Mouse (Mus musculus) stomach, embryonic 14.5 days (tissue): ENCODE measurements around the gene Sorcs2. TPM values are rescaled to one million over a fixed set of nuclear protein-coding genes. Genes with fewer than 3 reads are reported as not detected.
"Not testable (repeated sequence)": the region's sequence is repeated elsewhere in the genome, so short reads cannot be mapped to it uniquely, and the experiment has no call there.

Experiments used
- ATAC-seq: fragments of 200-750 bp; cut with Nextera tagmentation; 2 replicates; pipeline ENCODE4 v1.8.0; 2017; ENCODE audit warnings: low read depth, moderate TSS enrichment; ENCODE audit not compliant: insufficient number of reproducible peaks, insufficient read depth, low FRiP score
- H3K27ac ChIP-seq: fragments of 300-500 bp; sonication (generic); 2 replicates; pipeline ENCODE4 v1.5.1; 2014; ENCODE audit warnings: mild to moderate bottlenecking, low read length, moderate library complexity, mixed read lengths
- H3K27me3 ChIP-seq: fragments of 300-500 bp; sonication (generic); 2 replicates; pipeline ENCODE4 v1.6.1; 2014; ENCODE audit warnings: low read length, control low read depth, mixed read lengths; ENCODE audit not compliant: control insufficient read depth, insufficient read depth
- H3K36me3 ChIP-seq: fragments of 300-500 bp; sonication (generic); 2 replicates; pipeline ENCODE4 v1.6.1; 2014; ENCODE audit warnings: mild to moderate bottlenecking, control low read depth, low read length, moderate library complexity, mixed read lengths; ENCODE audit not compliant: control insufficient read depth, insufficient read depth
- H3K4me1 ChIP-seq: fragments of 300-500 bp; sonication (generic); 2 replicates; pipeline ENCODE4 v1.6.1; 2014; ENCODE audit warnings: low read length, control low read depth, mixed read lengths; ENCODE audit not compliant: control insufficient read depth, insufficient read depth
- H3K4me2 ChIP-seq: fragments of 300-500 bp; sonication (generic); replicated peaks from 2 replicates; pipeline ENCODE4 v1.6.1; 2014; ENCODE audit warnings: low read depth, low read length, control low read depth
- H3K4me3 ChIP-seq: fragments of 300-500 bp; sonication (generic); 2 replicates; pipeline ENCODE4 v1.5.1; 2014; ENCODE audit warnings: low read depth, low read length, control low read depth
- H3K9ac ChIP-seq: fragments of 300-500 bp; sonication (generic); replicated peaks from 2 replicates; pipeline ENCODE4 v1.6.1; 2014; ENCODE audit warnings: low read depth, mild to moderate bottlenecking, control low read depth, low read length, moderate library complexity, mixed read lengths
- H3K9me3 ChIP-seq: fragments of 300-500 bp; sonication (generic); 2 replicates; pipeline ENCODE4 v1.6.1; 2016; ENCODE audit warnings: low read depth, low read length, control low read depth; ENCODE audit not compliant: control insufficient read depth
- WGBS: fragments of 180-500 bp; shearing (Covaris S2); extraction: QIAGEN DNeasy Blood & Tissue Kit; methylation state at CpG from one replicate; pipeline ENCODE4 v1.1.7; 2014; 5-methylcytosine and 5-hydroxymethylcytosine counted together
- polyA plus RNA-seq: library from polyadenylated mRNA; unstranded; fragments of >200 nt; fragmentation: Nextera tagmentation; extraction: Ambion mirVana; gene quantifications from 2 replicates; pipeline ENCODE4 v1.2.1, GENCODE M21; 2014

Sorcs2 gene
- polyA plus RNA-seq, 1 experiment from 2014 or later, result 14.5 TPM

GRCm38 (mm10) chr5:36397384-36397759, 567 bp downstream of the Sorcs2 start:
- peak overlapping the region; percentile 74 for H3K4me3 ChIP-seq
- peaks cover 17% of the 10 kb centered on the region; the same call in 1 of the 2 replicates for H3K4me1 ChIP-seq
- WGBS, result under 1% methylated on average over 30 of the region's 36 CpGs
- peak; percentile 19; the same call in 1 of the 2 replicates for ATAC-seq
- H3K27ac ChIP-seq, result no peak overlapping the region
- peak overlapping the region; percentile 71 for H3K9ac ChIP-seq
- H3K4me2 ChIP-seq, result peak overlapping the region; percentile 93
- no peaks in the 10 kb centered on the region for H3K9me3 ChIP-seq
- H3K27me3 ChIP-seq, result no peaks in the 10 kb centered on the region
- H3K36me3 ChIP-seq, result no peaks in the 10 kb centered on the region

DNA sequence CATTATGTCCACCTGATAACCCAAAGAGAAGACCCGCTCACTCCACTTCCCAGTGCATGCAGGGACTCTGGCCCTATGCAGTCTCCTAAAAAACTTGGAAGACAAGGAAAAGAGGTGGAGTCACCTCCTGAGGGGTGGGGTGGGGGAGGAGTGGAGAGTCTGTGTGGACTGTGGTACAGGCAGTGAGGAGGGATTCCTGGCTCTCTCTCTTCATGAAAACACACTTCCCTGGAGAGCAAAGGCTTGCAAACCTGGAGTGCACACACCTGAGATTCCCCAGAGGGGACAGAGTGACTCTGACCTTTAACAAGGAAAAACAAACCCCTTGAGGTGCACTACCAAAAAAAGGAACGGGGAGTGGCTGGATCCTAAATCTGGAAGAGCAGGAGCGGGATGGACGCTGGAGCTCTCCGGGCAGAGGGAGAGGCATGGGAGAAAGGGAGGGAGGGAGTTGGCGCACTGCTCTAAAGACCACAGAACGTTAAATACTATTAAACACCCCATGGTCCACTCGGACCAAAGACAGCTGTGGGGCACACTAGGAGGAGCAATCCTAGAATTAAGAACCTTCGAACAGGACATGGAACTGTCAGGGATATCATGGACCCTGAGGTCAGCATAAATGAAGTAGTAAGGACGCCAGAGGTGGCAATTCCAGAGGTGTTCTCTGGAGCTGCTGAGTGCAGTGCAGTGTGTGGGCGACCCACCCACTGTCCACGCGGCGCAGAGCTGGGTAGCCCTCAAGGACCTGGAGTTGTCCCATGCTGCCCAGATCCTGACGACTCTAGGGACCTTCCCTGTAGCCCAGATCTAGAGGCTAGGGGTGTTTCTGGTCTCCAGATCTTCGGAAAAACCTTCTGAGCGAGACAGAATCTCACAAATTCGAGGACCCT, 1.2 kb downstream of the Sorcs2 start:
- Histone ChIP-seq H3K27me3 (no peaks in the 10 kb centered on the region), H3K27ac (no peak overlapping the region), H3K9me3 (no peaks in the 10 kb centered on the region), H3K4me3 (peak overlapping the region; percentile 74), H3K36me3 (no peaks in the 10 kb centered on the region), H3K4me1 (peaks cover 17% of the 10 kb centered on the region; the same call in 1 of the 2 replicates), H3K9ac (peak overlapping the region; percentile 71), H3K4me2 (peak overlapping the region; percentile 93)
- ATAC-seq, result no peak
- 4% methylated on average over 18 of the region's 18 CpGs for WGBS

GRCm38 (mm10) chr5:36396011-36396410, 1.9 kb downstream of the Sorcs2 start:
- 72% methylated on average over 3 of the region's 3 CpGs for WGBS
- Histone ChIP-seq H3K27me3 (no peaks in the 10 kb centered on the region), H3K27ac (no peak overlapping the region), H3K36me3 (no peaks in the 10 kb centered on the region), H3K4me3 (peak overlapping the region; percentile 74; the same call in 1 of the 2 replicates), H3K4me2 (peak overlapping the region; percentile 93), H3K4me1 (peaks cover 17% of the 10 kb centered on the region; the same call in 1 of the 2 replicates), H3K9me3 (no peaks in the 10 kb centered on the region), H3K9ac (no peak overlapping the region)
- no peak for ATAC-seq

DNA sequence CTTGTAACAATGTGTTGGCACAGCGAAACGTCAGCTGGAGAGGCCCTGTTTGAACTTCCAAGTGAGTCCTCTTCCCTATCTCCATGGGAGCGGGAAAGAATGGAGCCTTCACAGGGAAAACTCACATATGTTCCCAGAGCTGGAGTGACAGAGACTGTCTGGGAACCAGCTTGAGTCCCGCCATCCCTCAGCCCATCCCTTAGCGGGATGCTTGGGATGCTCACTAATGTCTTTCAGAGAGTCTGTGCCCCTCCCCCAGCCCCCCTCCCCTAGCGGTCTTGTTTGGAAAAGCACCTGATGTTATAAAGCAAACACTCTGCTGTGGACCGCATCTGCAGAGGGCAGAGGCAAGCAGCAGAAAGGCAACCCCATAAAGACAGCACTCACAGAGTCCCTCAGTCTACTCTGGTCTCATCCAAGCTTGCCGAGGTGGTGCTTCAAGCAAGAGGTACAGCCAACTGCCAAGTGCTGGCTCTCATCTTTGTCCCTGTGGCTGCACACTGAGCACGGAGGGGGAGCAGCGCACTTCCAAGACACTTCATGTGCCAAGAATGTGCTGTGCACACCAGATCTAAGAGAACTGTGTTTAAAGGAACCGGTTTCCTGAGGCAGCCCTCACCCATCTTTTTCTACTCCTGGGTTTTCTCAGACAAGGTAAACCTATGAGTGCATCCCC, 3.0 kb downstream of the Sorcs2 start:
- Histone ChIP-seq H3K4me1 (peaks cover 17% of the 10 kb centered on the region; the same call in 1 of the 2 replicates), H3K4me2 (no peak overlapping the region), H3K36me3 (no peaks in the 10 kb centered on the region), H3K4me3 (no peak overlapping the region), H3K9me3 (no peaks in the 10 kb centered on the region), H3K9ac (no peak overlapping the region), H3K27me3 (no peaks in the 10 kb centered on the region), H3K27ac (no peak overlapping the region)
- no peak for ATAC-seq
- 42% methylated on average over 11 of the region's 11 CpGs for WGBS

DNA sequence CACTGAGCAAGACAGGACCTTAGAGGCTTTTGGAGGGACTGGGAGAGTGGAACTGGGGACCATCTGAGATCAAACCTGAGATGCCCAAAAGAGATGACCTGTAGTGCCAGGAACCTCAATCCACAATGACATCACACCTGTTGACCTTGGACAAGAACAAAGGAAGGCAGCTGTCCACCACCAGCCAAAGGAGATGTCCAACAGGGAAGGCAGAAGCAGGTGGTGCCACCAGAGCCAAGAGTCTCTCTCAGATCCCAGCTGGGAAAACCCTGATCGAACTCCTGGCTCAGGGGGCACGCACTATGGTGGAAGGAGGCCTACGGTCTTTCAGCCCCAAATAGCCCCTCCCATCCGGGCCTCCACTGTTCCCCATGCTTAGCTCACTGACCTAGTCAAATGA, 6.2 kb downstream of the Sorcs2 start:
- H3K4me2 ChIP-seq, result no peak overlapping the region
- H3K36me3 ChIP-seq, result no peaks in the 10 kb centered on the region
- H3K4me3 ChIP-seq, result no peak overlapping the region
- H3K27me3 ChIP-seq, result no peaks in the 10 kb centered on the region
- WGBS, result 81% methylated on average over 4 of the region's 4 CpGs
- H3K9ac ChIP-seq, result no peak overlapping the region
- no peak for ATAC-seq
- no peak overlapping the region for H3K27ac ChIP-seq
- H3K9me3 ChIP-seq, result no peaks in the 10 kb centered on the region
- H3K4me1 ChIP-seq, result peaks cover 19% of the 10 kb centered on the region; the same call in 1 of the 2 replicates

- ATAC-seq, H3K36me3 ChIP-seq: not testable (repeated sequence)
- peak overlapping the region; percentile 68; the same call in 1 of the 2 replicates for H3K27ac ChIP-seq
Measured at GRCm38 (mm10) chr5:36390591-36390927, 7.4 kb downstream of the Sorcs2 start.

DNA sequence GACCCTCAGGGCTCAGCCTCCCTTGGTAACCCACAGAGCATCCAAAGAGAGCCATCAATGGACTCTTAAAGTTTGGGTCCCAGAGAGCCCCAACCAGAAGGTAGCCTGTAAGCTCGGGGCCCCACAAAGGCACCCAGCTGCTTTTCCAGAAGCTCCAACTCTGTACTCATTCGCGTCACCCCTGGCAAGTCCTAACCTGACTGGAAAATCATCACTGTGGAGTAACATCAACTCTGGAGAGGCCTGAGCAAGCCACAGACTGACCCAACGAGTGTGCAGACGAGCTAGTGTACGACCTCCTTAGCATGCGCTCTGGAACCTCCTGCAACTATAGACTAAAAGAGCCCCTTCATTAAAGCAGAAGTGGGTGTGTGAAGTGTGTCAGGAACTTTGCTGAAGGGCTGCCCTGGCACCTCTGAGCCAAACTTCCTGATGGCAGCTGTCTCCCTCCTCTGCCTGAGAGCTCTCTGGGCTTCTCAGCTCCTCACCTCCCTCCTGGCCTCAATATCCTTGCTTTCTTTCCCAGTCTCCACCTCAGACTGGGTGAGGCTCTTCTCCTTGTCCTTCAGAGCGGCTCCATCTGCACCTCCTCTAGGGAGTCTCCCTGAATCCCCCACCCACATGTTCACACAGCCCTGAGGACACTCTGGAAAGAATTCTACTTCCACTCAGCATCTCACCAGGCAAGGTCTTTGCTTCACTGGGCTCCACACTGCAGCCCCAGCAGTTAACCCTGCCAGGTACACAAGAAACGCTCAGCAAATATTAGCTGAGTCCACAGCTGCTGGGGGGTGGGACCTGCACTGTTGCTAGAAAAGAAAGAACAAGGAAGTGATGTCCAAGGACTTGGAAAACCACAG, 8.0 kb downstream of the Sorcs2 start:
- 62% methylated on average over 9 of the region's 9 CpGs for WGBS
- H3K27me3 ChIP-seq, result no peaks in the 10 kb centered on the region
- H3K4me2 ChIP-seq, result no peak overlapping the region; the same call in 1 of the 2 replicates
- H3K36me3 ChIP-seq, result no peaks in the 10 kb centered on the region
- peaks cover 16% of the 10 kb centered on the region for H3K4me1 ChIP-seq
- H3K9ac ChIP-seq, result no peak overlapping the region
- H3K4me3 ChIP-seq, result no peak overlapping the region
- H3K27ac ChIP-seq, result peak overlapping the region; percentile 84
- ATAC-seq, result peak; percentile 83
- H3K9me3 ChIP-seq, result no peaks in the 10 kb centered on the region

More at GRCm38 (mm10) chr5:36390591-36390927, 7.4 kb downstream of the Sorcs2 start:
- peaks cover 14% of the 10 kb centered on the region; the same call in 1 of the 2 replicates for H3K4me1 ChIP-seq
- not testable (repeated sequence) for H3K4me3 ChIP-seq, H3K9me3 ChIP-seq, H3K27me3 ChIP-seq, H3K4me2 ChIP-seq, H3K9ac ChIP-seq

GRCm38 (mm10) chr5:36385062-36385461, 12.9 kb downstream of the Sorcs2 start:
- no peaks in the 10 kb centered on the region for H3K9me3 ChIP-seq
- H3K36me3 ChIP-seq, result no peaks in the 10 kb centered on the region
- H3K27ac ChIP-seq, result no peak overlapping the region
- no peak for ATAC-seq
- WGBS, result 9% methylated on average over 5 of the region's 5 CpGs
- no peak overlapping the region for H3K4me2 ChIP-seq
- no peak overlapping the region for H3K9ac ChIP-seq
- no peaks in the 10 kb centered on the region for H3K27me3 ChIP-seq
- no peak overlapping the region for H3K4me3 ChIP-seq
- peaks cover 20% of the 10 kb centered on the region for H3K4me1 ChIP-seq
